Mouse (Mus musculus): ENCODE measurements around the gene Zbtb26.

GRCm38 (mm10) chr2:37485370-37485769, 42.4 kb upstream of the Zbtb26 start:
- no peak for TF ChIP-seq CTCF (IDR thresholded peaks at IDR 0.05; ENCODE audit: low read depth, low read length)
- TF ChIP-seq POLR2A (IDR thresholded peaks at IDR 0.05; ENCODE audit: borderline replicate concordance, low read depth, low read length): no peak
